Mouse (Mus musculus) embryonic facial prominence, embryonic 14.5 days (tissue): ENCODE measurements around the gene Ldb1. TPM values are rescaled to one million over a fixed set of nuclear protein-coding genes. Genes with fewer than 3 reads are reported as not detected.

Experiments used
- ATAC-seq: fragments of 200-750 bp; cut with Nextera tagmentation; 2 replicates; pipeline ENCODE4 v1.8.0; 2017; ENCODE audit warnings: low read depth, moderate number of reproducible peaks, moderate TSS enrichment
- DNase-seq: peaks from one replicate; pipeline ENCODE4 v3.0.0-alpha.2; 2015; ENCODE audit warnings: low spot score
- H3K27ac ChIP-seq: fragments of 300-500 bp; sonication (generic); replicated peaks from 2 replicates; pipeline ENCODE4 v1.5.1; 2014; ENCODE audit warnings: low read depth, mild to moderate bottlenecking, low read length, moderate library complexity
- H3K27me3 ChIP-seq: fragments of 300-500 bp; sonication (generic); replicated peaks from 2 replicates; pipeline ENCODE4 v1.6.1; 2014; ENCODE audit warnings: low read length; ENCODE audit not compliant: control insufficient read depth, insufficient read depth
- H3K36me3 ChIP-seq: fragments of 300-500 bp; sonication (generic); 2 replicates; pipeline ENCODE4 v1.6.1; 2014; ENCODE audit warnings: low read length, mixed read lengths; ENCODE audit not compliant: control insufficient read depth, insufficient read depth
- H3K4me1 ChIP-seq: fragments of 300-500 bp; sonication (generic); 2 replicates; pipeline ENCODE4 v1.6.1; 2014; ENCODE audit warnings: antibody characterized with exemption, low read length; ENCODE audit not compliant: control insufficient read depth, insufficient read depth
- H3K4me2 ChIP-seq: fragments of 300-500 bp; sonication (generic); 2 replicates; pipeline ENCODE4 v1.6.1; 2014; ENCODE audit warnings: low read depth, mild to moderate bottlenecking, low read length, moderate library complexity, mixed read lengths
- H3K4me3 ChIP-seq: fragments of 300-500 bp; sonication (generic); 2 replicates; pipeline ENCODE4 v1.5.1; 2014; ENCODE audit warnings: low read depth, mild to moderate bottlenecking, low read length
- H3K9ac ChIP-seq: fragments of 300-500 bp; sonication (generic); 2 replicates; pipeline ENCODE4 v1.6.1; 2014; ENCODE audit warnings: low read depth, mild to moderate bottlenecking, low read length, moderate library complexity, mixed read lengths
- H3K9me3 ChIP-seq: fragments of 300-500 bp; sonication (generic); 2 replicates; pipeline ENCODE4 v1.6.1; 2016; ENCODE audit warnings: low read length; ENCODE audit not compliant: control insufficient read depth
- whole genome bisulfite sequencing: fragments of 180-500 bp; shearing (Covaris S2); extraction: QIAGEN DNeasy Blood & Tissue Kit; methylation state at CpG from one replicate; pipeline ENCODE4 v1.1.7; 2014; 5-methylcytosine and 5-hydroxymethylcytosine counted together
- polyA plus RNA-seq: library from polyadenylated mRNA; unstranded; fragments of >200 nt; fragmentation: Nextera tagmentation; extraction: Ambion mirVana; gene quantifications from 2 replicates; pipeline ENCODE4 v1.2.1, GENCODE M21; 2014

Gene Ldb1
- polyA plus RNA-seq, 1 experiment from 2014 or later: 80.6 TPM

- no peak for DNase-seq
- no peak overlapping the region for H3K4me3 ChIP-seq
- H3K27me3 ChIP-seq: no peaks in the 10 kb centered on the region
- no peak overlapping the region for H3K27ac ChIP-seq
- H3K9me3 ChIP-seq: no peaks in the 10 kb centered on the region
- H3K9ac ChIP-seq: no peak overlapping the region
- no peak for ATAC-seq
- H3K36me3 ChIP-seq: 0 out of 2 replicates have a peak, but pooled peaks cover 5% of the 10 kb centered on the region
- 92% methylated on average over 3 of the region's 3 CpGs for WGBS
- H3K4me1 ChIP-seq: no peaks in the 10 kb centered on the region
- H3K4me2 ChIP-seq: no peak overlapping the region
Observed at GRCm38 (mm10) chr19:45988238-45988637, 56.8 kb downstream of the Ldb1 start.

- H3K9ac ChIP-seq: no peak overlapping the region
- no peaks in the 10 kb centered on the region for H3K4me1 ChIP-seq
- H3K4me2 ChIP-seq: no peak overlapping the region
- no peaks in the 10 kb centered on the region for H3K27me3 ChIP-seq
- ATAC-seq (no peak), DNase-seq (no peak)
- H3K4me3 ChIP-seq: no peak overlapping the region
- 0 out of 2 replicates have a peak, but pooled peaks cover 5% of the 10 kb centered on the region for H3K36me3 ChIP-seq
- H3K27ac ChIP-seq: no peak overlapping the region
- H3K9me3 ChIP-seq: no peaks in the 10 kb centered on the region
Observed at GRCm38 (mm10) chr19:45984379-45984778, 60.6 kb downstream of the Ldb1 start.

Other genes with a start within 250 kb of the Ldb1 start
- 1.4 and 1.5 TPM in 2 replicates for gene Kcnip2, start 229.2 kb downstream of the Ldb1 start, polyA plus RNA-seq
- gene Armh3, start 46.7 kb downstream of the Ldb1 start, polyA plus RNA-seq: 13.7 and 15.2 TPM in 2 replicates
- gene Hps6, start 41.7 kb downstream of the Ldb1 start, polyA plus RNA-seq: 4.5 and 6.4 TPM in 2 replicates
- 41.8 and 41.9 TPM in 2 replicates for gene Pprc1, start 328 bp downstream of the Ldb1 start, polyA plus RNA-seq
- gene Nolc1, start 30.6 kb upstream of the Ldb1 start, polyA plus RNA-seq: 77.1 and 82.2 TPM in 2 replicates
- gene Elovl3, start 86.7 kb upstream of the Ldb1 start, polyA plus RNA-seq: 1.1 and 1.4 TPM in 2 replicates
- 10.5 and 13.1 TPM in 2 replicates for gene Pitx3, start 103.1 kb upstream of the Ldb1 start, polyA plus RNA-seq
- 57.3 and 60.4 TPM in 2 replicates for gene Gbf1, start 107.3 kb upstream of the Ldb1 start, polyA plus RNA-seq